Mouse (Mus musculus): ENCODE results near the gene Susd4. TPM values are rescaled to one million over a fixed set of nuclear protein-coding genes. Genes with fewer than 3 reads are reported as not detected.

Susd4 gene
- total RNA-seq, 2 experiments from 2014 or later, result 0.39 to 0.45 TPM

Other genes starting within 250 kb of the Susd4 start
- 10 to 100 TPM; 63.3 to 73.1 TPM for gene Capn2, start 246.3 kb upstream of the Susd4 start, total RNA-seq (2021)
- gene Capn8, start 198.9 kb upstream of the Susd4 start, total RNA-seq (2021), result not detected
- gene Ccdc185, start 14.7 kb upstream of the Susd4 start, total RNA-seq (2021), result not detected
- 1 to 10 TPM; 1.2 to 1.3 TPM for gene Tlr5, start 190.9 kb downstream of the Susd4 start, total RNA-seq (2021)

Measured in heart, postnatal 25 days (tissue).